Mouse (Mus musculus) left cerebral cortex, postnatal 25 days (tissue): ENCODE measurements around the gene Gm5426. TPM values are rescaled to one million over a fixed set of nuclear protein-coding genes. Genes with fewer than 3 reads are reported as not detected.
"Not testable (repeated sequence)": the region's sequence is repeated elsewhere in the genome, so short reads cannot be mapped to it uniquely, and the experiment has no call there.

Experiments
- DNase-seq, 2 experiments: peaks; one replicate each; pipeline ENCODE4 v3.0.0; 2022; ENCODE audit warnings: low spot score in 2 of 2, mixed read lengths in 1 of 2
- intact Hi-C: fragments of 180-260 bp; cut with DNase I; formaldehyde crosslinking; loops from one replicate; pipeline ENCODE4 v1.15.1; 2025
- total RNA-seq, 2 experiments: library from RNA; stranded (reverse); gene quantifications; 2 replicates each; pipeline ENCODE4 v1.2.3; 2021

Gm5426 gene
- total RNA-seq, 2 experiments from 2014 or later: not detected

- intact Hi-C loops: loop anchor here (5.0 to 10.0 kb wide), 2 partner anchors 81 to 804 kb away; no protein-coding TSS in a partner anchor
- DNase-seq: no peak
These were observed 5.3 kb upstream of the Gm5426 start for GRCm38 (mm10) chr10:96131112-96131511.

GRCm38 (mm10) chr10:96132161-96132560, 4.2 kb upstream of the Gm5426 start:
- DNase-seq: peak; percentile 52 to 69
- intact Hi-C loops: loop anchor here (1.0 to 10.0 kb wide), 4 partner anchors 80 to 1539 kb away; no protein-coding TSS in a partner anchor

GRCm38 (mm10) chr10:96138585-96138984, 2.2 kb downstream of the Gm5426 start:
- DNase-seq: no peak
- intact Hi-C loops: loop anchor here (10.0 kb wide), 1 partner anchor 796 kb away; no protein-coding TSS in a partner anchor

- DNase-seq: not testable (repeated sequence)
- intact Hi-C loops: loop anchor here (10.0 kb wide), 1 partner anchor 796 kb away; no protein-coding TSS in a partner anchor
These were observed 2.9 kb downstream of the Gm5426 start for GRCm38 (mm10) chr10:96139274-96139673.

GRCm38 (mm10) chr10:96146578-96146977, 10.2 kb downstream of the Gm5426 start:
- intact Hi-C loops: no loop called here
- no peak for DNase-seq

DNA sequence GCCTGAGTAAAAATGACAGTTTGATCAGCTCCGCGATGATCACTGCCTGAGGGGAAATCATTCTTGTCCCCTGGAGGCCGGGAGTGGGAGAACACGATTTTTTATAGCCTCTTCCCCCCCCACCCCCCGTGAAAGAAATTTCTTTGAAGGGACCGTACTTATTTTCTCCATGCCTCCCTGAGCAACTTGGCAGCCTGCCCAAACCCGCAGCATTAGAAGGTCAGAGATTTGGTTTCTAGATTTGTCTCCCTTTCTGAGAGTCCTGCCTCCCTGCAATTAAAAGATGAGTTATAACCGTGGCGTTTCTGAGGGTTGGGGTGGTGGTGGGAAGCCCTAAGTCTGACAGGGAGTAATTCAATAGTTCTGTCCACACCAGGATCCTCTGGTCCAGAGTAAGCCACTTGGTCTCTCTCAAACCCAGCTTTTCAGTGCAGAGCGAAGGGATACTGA, 11.9 kb downstream of the Gm5426 start:
- no peak for DNase-seq
- intact Hi-C loops: no loop called here

GRCm38 (mm10) chr10:96150401-96151116, 14.2 kb downstream of the Gm5426 start:
- DNase-seq: no peak
- intact Hi-C loops: no loop called here

- DNase-seq: no peak
- intact Hi-C loops: no loop called here
These were observed 16.9 kb downstream of the Gm5426 start for GRCm38 (mm10) chr10:96153315-96153714.

DNA sequence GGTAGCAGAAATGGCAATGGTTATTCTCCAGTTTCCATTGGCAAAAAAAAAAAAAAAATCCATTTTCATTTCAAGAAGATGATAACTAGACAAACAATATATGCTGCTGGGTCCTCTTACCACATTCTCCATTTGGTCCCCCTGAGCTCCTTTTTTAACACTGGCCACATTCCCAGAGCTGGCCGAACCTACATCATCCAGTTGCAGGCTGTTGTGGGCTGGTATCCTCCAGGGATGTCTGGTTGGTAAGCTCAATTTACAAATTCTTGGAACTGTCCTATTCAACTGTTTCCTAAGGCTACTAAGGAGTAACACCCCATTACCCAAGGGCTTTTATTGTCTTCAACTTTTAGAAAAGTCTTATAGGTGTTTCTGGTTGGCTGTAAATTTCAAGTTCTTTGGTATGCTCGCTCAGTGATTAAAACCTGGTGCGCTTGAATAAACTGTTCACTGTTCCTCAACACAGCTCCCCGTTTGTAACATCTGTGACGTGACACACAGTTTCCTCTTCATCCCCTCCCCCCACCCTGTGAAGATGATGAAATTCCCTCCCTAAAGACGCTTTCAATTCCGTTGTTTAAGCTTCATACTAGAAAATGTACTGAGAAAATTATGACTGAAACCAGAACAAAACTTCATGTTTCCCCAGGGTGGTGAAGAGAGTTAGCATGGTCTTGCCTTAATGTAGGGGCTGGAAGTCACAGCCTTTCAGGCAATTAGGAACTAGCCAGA, 26.7 kb downstream of the Gm5426 start:
- intact Hi-C loops: no loop called here
- DNase-seq: no peak

DNA sequence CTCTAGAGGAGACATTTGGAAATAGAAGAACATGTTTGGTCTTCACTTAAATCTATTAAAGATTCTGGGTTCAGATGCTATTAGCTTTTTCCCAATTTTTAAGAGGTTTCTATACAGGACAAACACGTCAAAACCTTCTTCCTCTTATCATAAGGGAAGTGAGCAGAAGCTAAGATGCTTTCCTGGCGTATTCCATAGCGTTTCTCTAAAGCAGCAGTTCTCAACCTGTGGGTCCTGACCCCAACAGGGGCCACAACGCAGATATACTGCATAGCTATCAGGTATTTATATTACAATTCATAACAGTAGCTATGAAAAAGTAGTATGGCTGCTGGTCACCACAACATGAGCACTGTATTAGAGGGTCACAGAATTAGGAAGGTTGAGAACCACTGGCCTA, 27.4 kb downstream of the Gm5426 start:
- DNase-seq: no peak
- intact Hi-C loops: no loop called here

- DNase-seq: no peak
These were observed 28.9 kb downstream of the Gm5426 start for GRCm38 (mm10) chr10:96165260-96165659.

DNA sequence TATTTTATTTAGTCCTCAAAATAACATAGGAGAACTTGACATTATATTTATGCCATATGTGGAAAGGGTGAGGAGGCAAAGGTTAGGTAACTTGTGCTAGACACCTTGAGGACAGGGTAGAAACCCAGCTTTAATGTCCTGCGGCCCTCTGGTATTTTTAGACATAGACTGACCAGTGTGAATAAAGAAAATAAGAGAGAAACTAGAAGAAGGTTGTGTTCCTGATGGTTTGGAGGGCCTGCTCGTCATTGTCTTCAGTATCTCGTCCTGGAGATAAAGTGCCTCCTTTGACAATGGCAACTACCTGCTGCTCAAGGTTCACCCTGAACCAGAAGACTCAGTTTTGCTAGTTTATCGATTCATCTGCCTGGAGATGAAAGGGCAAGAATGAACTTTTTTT, 32.6 kb downstream of the Gm5426 start:
- no peak for DNase-seq
- intact Hi-C loops: no loop called here

More at GRCm38 (mm10) chr10:96165260-96165659, 28.9 kb downstream of the Gm5426 start:
- intact Hi-C loops: no loop called here

GRCm38 (mm10) chr10:96171546-96171945, 35.1 kb downstream of the Gm5426 start:
- DNase-seq: no peak
- intact Hi-C loops: no loop called here

DNA sequence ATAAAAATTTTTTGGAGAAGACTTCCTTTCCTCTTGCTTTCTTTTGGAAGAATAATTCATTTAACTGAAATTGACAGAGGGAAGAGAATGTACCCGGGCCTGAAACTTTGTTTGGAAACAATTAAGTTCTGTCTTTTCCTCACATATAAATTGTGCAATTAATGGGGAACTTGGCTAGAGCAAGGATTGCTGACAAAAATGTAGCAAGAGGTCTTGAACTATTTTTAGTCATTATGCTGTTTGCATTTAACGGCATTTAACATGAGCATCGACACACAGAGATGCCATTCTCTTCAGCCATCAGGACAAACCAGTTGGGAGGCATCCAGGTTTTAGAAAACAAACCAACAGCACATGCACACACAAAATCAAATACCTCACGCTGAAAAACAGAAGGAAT, 36.6 kb downstream of the Gm5426 start:
- DNase-seq: no peak
- intact Hi-C loops: no loop called here

DNA sequence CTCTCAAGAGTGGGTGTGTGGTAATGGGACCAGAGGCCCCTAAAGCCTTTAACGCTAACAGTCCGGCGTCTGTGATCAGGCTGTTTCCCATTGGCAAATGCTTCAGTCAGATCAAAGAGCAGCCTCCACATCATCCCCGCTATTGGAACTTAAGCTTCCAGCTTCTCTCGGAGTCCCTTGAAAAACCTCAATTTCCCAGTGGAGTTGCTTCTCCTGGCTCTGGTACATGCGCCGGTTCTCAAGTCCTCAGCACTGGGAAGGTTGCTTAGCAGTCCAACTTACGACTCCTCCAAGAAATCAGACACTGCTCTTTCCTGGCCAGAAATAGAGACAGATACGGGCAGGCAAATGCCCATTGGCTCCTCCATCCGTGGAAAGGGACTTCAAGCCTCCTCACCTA, 37.4 kb downstream of the Gm5426 start:
- intact Hi-C loops: no loop called here
- no peak for DNase-seq

- DNase-seq: no peak
- intact Hi-C loops: no loop called here
These were observed 40.5 kb downstream of the Gm5426 start for GRCm38 (mm10) chr10:96176916-96177315.

GRCm38 (mm10) chr10:96180554-96181397, 44.4 kb downstream of the Gm5426 start:
- no peak for DNase-seq
- intact Hi-C loops: no loop called here

DNA sequence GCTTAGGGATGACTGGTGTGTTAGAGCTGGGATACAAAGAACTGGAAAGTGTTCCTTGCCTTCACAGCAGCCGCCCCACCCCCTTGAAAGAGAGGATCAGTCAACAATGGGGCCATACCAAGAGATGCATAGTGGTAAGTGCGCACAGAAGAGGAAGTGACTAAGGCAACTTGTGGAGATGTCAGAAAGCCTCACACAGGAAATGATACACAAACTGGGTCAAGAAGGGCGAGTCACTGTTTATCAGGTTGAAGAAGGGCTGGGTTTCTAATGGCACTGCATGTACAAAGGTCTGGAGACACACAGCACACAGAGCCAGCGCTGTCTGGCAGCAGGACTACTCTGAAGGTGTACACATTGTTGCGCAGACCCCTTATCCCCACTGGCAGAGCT, 45.0 kb downstream of the Gm5426 start:
- DNase-seq: no peak
- intact Hi-C loops: no loop called here

DNA sequence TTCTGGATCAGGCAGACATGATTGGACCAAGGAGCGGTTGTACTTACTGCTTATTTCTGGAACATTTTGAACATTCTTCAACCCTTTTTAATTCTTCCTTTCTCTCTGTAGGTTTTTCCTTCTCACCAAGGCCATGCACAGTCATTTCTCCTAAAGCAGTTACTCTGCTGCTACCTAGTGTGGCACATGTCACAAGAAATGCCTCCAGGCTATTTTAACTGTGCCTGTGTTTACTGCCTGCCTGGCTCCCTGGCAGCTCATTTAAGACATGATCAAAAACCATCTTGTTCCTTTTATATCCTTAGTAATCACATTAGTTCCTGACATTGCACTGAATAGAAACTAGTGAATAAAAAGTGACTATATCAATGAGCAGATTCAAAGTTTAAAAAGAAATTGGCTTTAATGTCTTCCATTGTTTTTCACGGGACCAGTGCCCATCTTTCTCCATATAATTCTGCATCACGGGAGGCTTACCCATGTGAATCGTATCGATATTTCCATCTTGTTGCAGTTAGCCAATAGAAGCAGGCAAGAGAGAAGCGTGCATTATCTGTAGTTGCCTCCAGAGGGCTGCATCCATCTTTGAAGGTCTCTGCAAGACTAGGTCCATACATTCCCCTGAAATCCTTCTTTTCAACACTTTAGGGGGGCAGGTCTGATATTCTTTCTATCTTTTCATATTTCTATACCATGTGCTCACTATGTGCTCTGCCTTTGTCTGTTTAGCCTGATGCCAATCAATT, 45.7 kb downstream of the Gm5426 start:
- DNase-seq: no peak
- intact Hi-C loops: no loop called here
